Mouse (Mus musculus) stomach, embryonic 16.5 days (tissue): ENCODE measurements around the gene Trim40. TPM values are rescaled to one million over a fixed set of nuclear protein-coding genes. Genes with fewer than 3 reads are reported as not detected.

ENCODE experiments used
- ATAC-seq: fragments of 200-750 bp; cut with Nextera tagmentation; 2 replicates; pipeline ENCODE4 v1.8.0; 2017; ENCODE audit warnings: moderate number of reproducible peaks, moderate TSS enrichment; ENCODE audit not compliant: insufficient read depth, low FRiP score
- H3K27ac ChIP-seq: fragments of 300-500 bp; sonication (generic); 2 replicates; pipeline ENCODE4 v1.5.1; 2014; ENCODE audit warnings: low read length
- H3K27me3 ChIP-seq: fragments of 300-500 bp; sonication (generic); 2 replicates; pipeline ENCODE4 v1.6.1; 2014; ENCODE audit warnings: low read length, control low read depth, mixed read lengths; ENCODE audit not compliant: control insufficient read depth, insufficient read depth
- H3K36me3 ChIP-seq: fragments of 300-500 bp; sonication (generic); 2 replicates; pipeline ENCODE4 v1.6.1; 2014; ENCODE audit warnings: low read length; ENCODE audit not compliant: control insufficient read depth, insufficient read depth
- H3K4me1 ChIP-seq: fragments of 300-500 bp; sonication (generic); 2 replicates; pipeline ENCODE4 v1.6.1; 2014; ENCODE audit warnings: low read length, control low read depth, mixed read lengths; ENCODE audit not compliant: control insufficient read depth, insufficient read depth
- H3K4me2 ChIP-seq: fragments of 300-500 bp; sonication (generic); 2 replicates; pipeline ENCODE4 v1.6.1; 2014; ENCODE audit warnings: low read depth, low read length, mixed read lengths
- H3K4me3 ChIP-seq: fragments of 300-500 bp; sonication (generic); replicated peaks from 2 replicates; pipeline ENCODE4 v1.5.1; 2014; ENCODE audit warnings: mild to moderate bottlenecking, low read length
- H3K9ac ChIP-seq: fragments of 300-500 bp; sonication (generic); 2 replicates; pipeline ENCODE4 v1.6.1; 2014; ENCODE audit warnings: low read length
- H3K9me3 ChIP-seq: fragments of 300-500 bp; sonication (generic); replicated peaks from 2 replicates; pipeline ENCODE4 v1.6.1; 2016; ENCODE audit warnings: low read length, control low read depth; ENCODE audit not compliant: control insufficient read depth
- WGBS: fragments of 180-500 bp; shearing (Covaris S2); extraction: QIAGEN DNeasy Blood & Tissue Kit; methylation state at CpG from one replicate; pipeline ENCODE4 v1.1.7; 2014; 5-methylcytosine and 5-hydroxymethylcytosine counted together
- polyA plus RNA-seq: library from polyadenylated mRNA; unstranded; fragments of >200 nt; fragmentation: Nextera tagmentation; extraction: Ambion mirVana; gene quantifications from 2 replicates; pipeline ENCODE4 v1.2.1, GENCODE M21; 2015

Trim40 gene
- polyA plus RNA-seq = 0.08 and 0.10 TPM in 2 replicates

- no peak within 1 kb of the TSS for H3K4me3 ChIP-seq
- no peaks in the 10 kb centered on the region for H3K4me1 ChIP-seq
- H3K9ac ChIP-seq = no peak within 1 kb of the TSS
- H3K9me3 ChIP-seq = no peaks in the 10 kb centered on the region
- ATAC-seq = no peak
- H3K36me3 ChIP-seq = no peaks in the 10 kb centered on the region
- 77% methylated on average over 5 of the region's 5 CpGs for WGBS
- H3K27me3 ChIP-seq = no peaks in the 10 kb centered on the region
- no peak within 1 kb of the TSS for H3K27ac ChIP-seq
- H3K4me2 ChIP-seq = no peak within 1 kb of the TSS
Measured at GRCm38 (mm10) chr17:36890073-36890903, at the start of gene Trim40. Trim40 (minus strand) TSS chr17:36890123.

- no peak overlapping the region for H3K27ac ChIP-seq
- no peak overlapping the region for H3K9ac ChIP-seq
- WGBS = 65% methylated on average over 2 of the region's 2 CpGs
- ATAC-seq = no peak
- no peaks in the 10 kb centered on the region for H3K36me3 ChIP-seq
- peaks cover 20% of the 10 kb centered on the region for H3K27me3 ChIP-seq
- H3K9me3 ChIP-seq = no peaks in the 10 kb centered on the region
- no peak overlapping the region for H3K4me3 ChIP-seq
- no peak overlapping the region for H3K4me2 ChIP-seq
- H3K4me1 ChIP-seq = no peaks in the 10 kb centered on the region
Measured at GRCm38 (mm10) chr17:36938056-36938455, 48.1 kb upstream of the Trim40 start.

- Histone ChIP-seq H3K4me3 (no peak overlapping the region), H3K9me3 (no peaks in the 10 kb centered on the region), H3K27me3 (no peaks in the 10 kb centered on the region), H3K36me3 (no peaks in the 10 kb centered on the region), H3K9ac (no peak overlapping the region), H3K4me2 (no peak overlapping the region), H3K27ac (no peak overlapping the region), H3K4me1 (no peaks in the 10 kb centered on the region)
- WGBS = 59% methylated on average over 2 of the region's 2 CpGs
- ATAC-seq = no peak
Measured at GRCm38 (mm10) chr17:36931806-36932205, 41.9 kb upstream of the Trim40 start.

GRCm38 (mm10) chr17:36931130-36931529 lies 41.2 kb upstream of the Trim40 start:
- no peaks in the 10 kb centered on the region for H3K36me3 ChIP-seq
- H3K4me3 ChIP-seq = no peak overlapping the region
- 76% methylated on average over 4 of the region's 4 CpGs for WGBS
- no peak overlapping the region for H3K4me2 ChIP-seq
- H3K27ac ChIP-seq = no peak overlapping the region
- H3K4me1 ChIP-seq = no peaks in the 10 kb centered on the region
- H3K9ac ChIP-seq = no peak overlapping the region
- no peak for ATAC-seq
- H3K9me3 ChIP-seq = no peaks in the 10 kb centered on the region
- no peaks in the 10 kb centered on the region for H3K27me3 ChIP-seq

GRCm38 (mm10) chr17:36930233-36930632 lies 40.3 kb upstream of the Trim40 start:
- Histone ChIP-seq H3K4me3 (no peak overlapping the region), H3K4me2 (no peak overlapping the region), H3K9me3 (no peaks in the 10 kb centered on the region), H3K4me1 (no peaks in the 10 kb centered on the region), H3K27ac (no peak overlapping the region), H3K36me3 (no peaks in the 10 kb centered on the region), H3K27me3 (no peaks in the 10 kb centered on the region), H3K9ac (no peak overlapping the region)
- WGBS = 58% methylated on average over 6 of the region's 6 CpGs
- no peak for ATAC-seq

GRCm38 (mm10) chr17:36929236-36929932 lies 39.5 kb upstream of the Trim40 start:
- no peak for ATAC-seq
- H3K9me3 ChIP-seq = no peaks in the 10 kb centered on the region
- H3K27ac ChIP-seq = no peak overlapping the region; the same call in 1 of the 2 replicates
- no peaks in the 10 kb centered on the region for H3K27me3 ChIP-seq
- H3K9ac ChIP-seq = no peak overlapping the region
- no peaks in the 10 kb centered on the region for H3K4me1 ChIP-seq
- H3K4me3 ChIP-seq = no peak overlapping the region
- no peak overlapping the region for H3K4me2 ChIP-seq
- no peaks in the 10 kb centered on the region for H3K36me3 ChIP-seq
- 67% methylated on average over 12 of the region's 12 CpGs for WGBS

GRCm38 (mm10) chr17:36927496-36928120 lies 37.7 kb upstream of the Trim40 start:
- H3K27ac ChIP-seq = no peak overlapping the region
- WGBS = 29% methylated on average over 10 of the region's 10 CpGs
- no peak for ATAC-seq
- H3K4me2 ChIP-seq = no peak overlapping the region
- no peaks in the 10 kb centered on the region for H3K36me3 ChIP-seq
- no peaks in the 10 kb centered on the region for H3K4me1 ChIP-seq
- no peaks in the 10 kb centered on the region for H3K9me3 ChIP-seq
- H3K27me3 ChIP-seq = no peaks in the 10 kb centered on the region
- no peak overlapping the region for H3K4me3 ChIP-seq
- H3K9ac ChIP-seq = no peak overlapping the region

- 61% methylated on average over 4 of the region's 4 CpGs for WGBS
Measured at GRCm38 (mm10) chr17:36923491-36923890, 33.6 kb upstream of the Trim40 start.

GRCm38 (mm10) chr17:36922715-36923114 lies 32.8 kb upstream of the Trim40 start:
- WGBS = 73% methylated on average over 4 of the region's 4 CpGs
- Histone ChIP-seq H3K9me3 (no peaks in the 10 kb centered on the region), H3K9ac (no peak overlapping the region), H3K4me2 (no peak overlapping the region), H3K27ac (no peak overlapping the region), H3K4me1 (no peaks in the 10 kb centered on the region), H3K36me3 (no peaks in the 10 kb centered on the region), H3K4me3 (no peak overlapping the region), H3K27me3 (no peaks in the 10 kb centered on the region)
- no peak for ATAC-seq

More at GRCm38 (mm10) chr17:36923491-36923890, 33.6 kb upstream of the Trim40 start:
- Histone ChIP-seq H3K9ac (no peak overlapping the region), H3K4me1 (no peaks in the 10 kb centered on the region), H3K4me3 (no peak overlapping the region), H3K36me3 (no peaks in the 10 kb centered on the region), H3K27me3 (no peaks in the 10 kb centered on the region), H3K9me3 (no peaks in the 10 kb centered on the region), H3K27ac (no peak overlapping the region), H3K4me2 (no peak overlapping the region)
- ATAC-seq = no peak
